Mouse (Mus musculus) brain, adult 2 months (tissue): ENCODE data around the gene Lrmda.
A peak's percentile ranks its signal among the peaks of the same experiment; 100 is the strongest.

Experiments used
- DNase-seq: peaks from one replicate; pipeline ENCODE4 v3.0.0; 2011; ENCODE audit warnings: low read depth, low spot score

The Lrmda gene

GRCm38 (mm10) chr14:22929585-22929984 is 910.1 kb downstream of the Lrmda start:
- DNase-seq: no peak

- DNase-seq: no peak
Observed at GRCm38 (mm10) chr14:22930488-22931046, 911.1 kb downstream of the Lrmda start.

- DNase-seq: peak; percentile 16
Observed at GRCm38 (mm10) chr14:22931114-22931822, 911.8 kb downstream of the Lrmda start.

GRCm38 (mm10) chr14:22936701-22937100 is 917.2 kb downstream of the Lrmda start:
- DNase-seq: no peak

- DNase-seq: no peak
Observed at GRCm38 (mm10) chr14:22940576-22940975, 921.1 kb downstream of the Lrmda start.

- DNase-seq: no peak
Observed at GRCm38 (mm10) chr14:22942569-22942968, 923.1 kb downstream of the Lrmda start.

- DNase-seq: peak; percentile 79
Observed at GRCm38 (mm10) chr14:22949466-22949865, 930.0 kb downstream of the Lrmda start.

- DNase-seq: no peak
Observed at GRCm38 (mm10) chr14:22952981-22953380, 933.5 kb downstream of the Lrmda start.

- no peak for DNase-seq
Observed at GRCm38 (mm10) chr14:22960166-22960565, 940.7 kb downstream of the Lrmda start.

GRCm38 (mm10) chr14:22964796-22965660 is 945.5 kb downstream of the Lrmda start:
- no peak for DNase-seq

GRCm38 (mm10) chr14:22968705-22969104 is 949.2 kb downstream of the Lrmda start:
- DNase-seq: no peak

GRCm38 (mm10) chr14:22986736-22987135 is 967.2 kb downstream of the Lrmda start:
- no peak for DNase-seq

GRCm38 (mm10) chr14:22988090-22988669 is 968.7 kb downstream of the Lrmda start:
- DNase-seq: no peak

- no peak for DNase-seq
Observed at GRCm38 (mm10) chr14:22995184-22995935, 975.8 kb downstream of the Lrmda start.

GRCm38 (mm10) chr14:22998906-22999305 is 979.4 kb downstream of the Lrmda start:
- DNase-seq: no peak

GRCm38 (mm10) chr14:23011989-23012388 is 992.5 kb downstream of the Lrmda start:
- no peak for DNase-seq

GRCm38 (mm10) chr14:23014747-23015286 is 995.3 kb downstream of the Lrmda start:
- peak; percentile 61 for DNase-seq

GRCm38 (mm10) chr14:23015321-23016067 is 996.0 kb downstream of the Lrmda start:
- no peak for DNase-seq

- DNase-seq: no peak
Observed at GRCm38 (mm10) chr14:23016068-23016611, 996.6 kb downstream of the Lrmda start.

GRCm38 (mm10) chr14:23041002-23041401 is 1021.5 kb downstream of the Lrmda start:
- DNase-seq: no peak
